Mouse (Mus musculus): ENCODE measurements at regions not wholly inside any gene's neighbourhood (a gene's known extent, or its start where the extent isn't known, plus 50 kb on each side); places are given as distances from the start of the nearest gene placed in this dataset.
"Not testable (repeated sequence)": the region's sequence is repeated elsewhere in the genome, so short reads cannot be mapped to it uniquely, and the experiment has no call there.

- no peaks in the 10 kb centered on the region for H3K9me3 ChIP-seq (replicated peaks; ENCODE audit: control insufficient read depth, low read length)
- H3K4me2 ChIP-seq (ENCODE audit: low read depth, low read length): no peak overlapping the region
- H3K27ac ChIP-seq (ENCODE audit: low read depth): no peak overlapping the region
- H3K36me3 ChIP-seq (replicated peaks; ENCODE audit: control insufficient read depth, insufficient read depth, low read length): no peaks in the 10 kb centered on the region
- DNase-seq (ENCODE audit: low spot score): no peak
- no peak for ATAC-seq (ENCODE audit: insufficient read depth, low read depth)
- no peaks in the 10 kb centered on the region for H3K4me1 ChIP-seq (ENCODE audit: control insufficient read depth, insufficient read depth)
- TF ChIP-seq EP300 (IDR thresholded peaks at IDR 0.05; ENCODE audit: low read depth): no peak
- no peak overlapping the region for H3K4me3 ChIP-seq (ENCODE audit: low read depth, low read length)
- WGBS: 56% methylated on average over 3 of the region's 3 CpGs
- no peak overlapping the region for H3K9ac ChIP-seq (replicated peaks; ENCODE audit: low read depth, low read length)
- no peaks in the 10 kb centered on the region for H3K27me3 ChIP-seq (ENCODE audit: control insufficient read depth, insufficient read depth, low read length)
Measured at GRCm38 (mm10) chr16:76471081-76471480, 97.5 kb upstream of the Nrip1 start.

DNA sequence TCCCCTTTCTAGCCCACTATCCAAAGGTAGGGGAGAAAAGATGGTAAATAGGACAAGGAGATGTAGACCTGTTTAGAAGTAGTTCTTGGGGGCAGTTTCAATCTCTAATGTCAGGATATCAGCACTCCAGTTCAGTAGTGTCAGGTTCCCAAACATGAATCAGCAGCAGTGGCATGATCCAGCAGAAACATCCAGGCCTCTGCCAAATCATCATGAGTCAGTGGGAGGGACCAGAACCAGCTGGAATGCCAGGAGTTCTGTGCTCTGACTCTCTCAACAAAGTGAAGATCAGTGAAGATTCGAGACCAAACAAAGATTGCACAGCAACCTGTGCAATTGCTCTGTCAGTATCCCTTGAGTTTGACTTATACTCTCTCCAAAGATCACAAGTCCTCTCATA is 85.9 kb upstream of the Nrip1 start:
- WGBS: 67% methylated on average over 1 of the region's 1 CpGs
- no peaks in the 10 kb centered on the region for H3K36me3 ChIP-seq (replicated peaks; ENCODE audit: control insufficient read depth, insufficient read depth, low read length)

GRCm38 (mm10) chr16:76456300-76456599 is 82.6 kb upstream of the Nrip1 start:
- not testable (repeated sequence) for DNase-seq (ENCODE audit: low spot score); H3K9me3 ChIP-seq (replicated peaks; ENCODE audit: control insufficient read depth, low read length); H3K4me3 ChIP-seq (ENCODE audit: low read depth, low read length); ATAC-seq (ENCODE audit: insufficient read depth, low read depth); H3K27me3 ChIP-seq (ENCODE audit: control insufficient read depth, insufficient read depth, low read length); H3K4me1 ChIP-seq (ENCODE audit: control insufficient read depth, insufficient read depth); H3K27ac ChIP-seq (ENCODE audit: low read depth); H3K4me2 ChIP-seq (ENCODE audit: low read depth, low read length); H3K36me3 ChIP-seq (replicated peaks; ENCODE audit: control insufficient read depth, insufficient read depth, low read length); H3K9ac ChIP-seq (replicated peaks; ENCODE audit: low read depth, low read length)
- 71% methylated on average over 2 of the region's 2 CpGs for WGBS

More for the DNA sequence above, 85.9 kb upstream of the Nrip1 start:
- no peak for TF ChIP-seq CTCF (IDR thresholded peaks at IDR 0.05; ENCODE audit: low read depth)
- TF ChIP-seq EP300 (IDR thresholded peaks at IDR 0.05; ENCODE audit: low read depth): no peak
- Histone ChIP-seq H3K4me2 (ENCODE audit: low read depth, low read length) (no peak overlapping the region), H3K4me1 (ENCODE audit: control insufficient read depth, insufficient read depth) (no peaks in the 10 kb centered on the region), H3K9me3 (replicated peaks; ENCODE audit: control insufficient read depth, low read length) (no peaks in the 10 kb centered on the region), H3K27ac (ENCODE audit: low read depth) (no peak overlapping the region), H3K9ac (replicated peaks; ENCODE audit: low read depth, low read length) (no peak overlapping the region), H3K27me3 (ENCODE audit: control insufficient read depth, insufficient read depth, low read length) (no peaks in the 10 kb centered on the region), H3K4me3 (ENCODE audit: low read depth, low read length) (no peak overlapping the region)
- ATAC-seq (ENCODE audit: insufficient read depth, low read depth): no peak
- DNase-seq (ENCODE audit: low spot score): no peak

DNA sequence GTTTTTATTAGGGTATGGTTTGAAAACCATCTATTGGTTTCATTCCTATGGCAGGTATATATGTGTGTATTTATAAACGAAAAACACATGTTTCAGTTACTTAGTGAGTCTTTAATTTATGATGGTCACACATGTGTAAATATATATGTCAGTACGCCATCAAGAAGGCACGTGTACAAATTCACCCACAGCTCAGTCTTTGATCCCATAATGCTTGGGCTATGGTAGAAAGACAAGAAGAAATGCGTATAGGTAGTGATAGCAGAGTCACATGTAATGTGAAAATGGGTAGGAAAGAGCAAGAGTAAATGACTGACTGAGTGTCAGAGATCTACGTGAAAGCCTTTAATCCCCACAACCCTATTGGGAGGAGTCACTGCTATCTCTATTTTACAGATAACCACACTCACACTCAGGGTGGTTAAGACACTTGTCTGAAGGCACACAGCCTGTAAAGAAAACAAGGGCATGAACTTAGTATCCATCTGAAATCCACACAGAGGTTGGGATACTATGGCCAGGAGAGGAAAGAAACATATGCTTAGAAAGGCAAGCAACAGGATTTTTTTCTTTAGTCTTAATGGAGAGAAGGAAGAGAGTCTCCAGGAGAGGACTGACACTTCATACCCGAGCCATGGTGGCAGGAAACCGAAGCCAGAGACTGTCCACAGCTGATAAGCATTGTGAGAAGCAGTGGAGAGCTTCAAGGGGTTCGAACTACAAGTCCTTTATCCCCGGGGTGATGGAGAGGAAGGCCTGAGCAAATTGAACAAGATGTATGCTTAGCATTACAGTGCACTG is 82.1 kb upstream of the Nrip1 start:
- Histone ChIP-seq H3K9me3 (replicated peaks; ENCODE audit: control insufficient read depth, low read length) (no peaks in the 10 kb centered on the region), H3K4me3 (ENCODE audit: low read depth, low read length) (no peak overlapping the region), H3K4me2 (ENCODE audit: low read depth, low read length) (no peak overlapping the region), H3K27ac (ENCODE audit: low read depth) (no peak overlapping the region), H3K36me3 (replicated peaks; ENCODE audit: control insufficient read depth, insufficient read depth, low read length) (no peaks in the 10 kb centered on the region), H3K4me1 (ENCODE audit: control insufficient read depth, insufficient read depth) (no peaks in the 10 kb centered on the region), H3K27me3 (ENCODE audit: control insufficient read depth, insufficient read depth, low read length) (no peaks in the 10 kb centered on the region), H3K9ac (replicated peaks; ENCODE audit: low read depth, low read length) (no peak overlapping the region)
- 46% methylated on average over 9 of the region's 9 CpGs for WGBS
- DNase-seq (ENCODE audit: low spot score): no peak
- TF ChIP-seq EP300 (IDR thresholded peaks at IDR 0.05; ENCODE audit: low read depth) (no peak), CTCF (IDR thresholded peaks at IDR 0.05; ENCODE audit: low read depth) (no peak)
- no peak for ATAC-seq (ENCODE audit: insufficient read depth, low read depth)

- ATAC-seq (ENCODE audit: insufficient read depth, low read depth): no peak
Measured at GRCm38 (mm10) chr16:76454741-76455465, 81.3 kb upstream of the Nrip1 start.

More at GRCm38 (mm10) chr16:76454741-76455465, 81.3 kb upstream of the Nrip1 start:
- Histone ChIP-seq H3K9me3 (replicated peaks; ENCODE audit: control insufficient read depth, low read length) (no peaks in the 10 kb centered on the region), H3K4me1 (ENCODE audit: control insufficient read depth, insufficient read depth) (no peaks in the 10 kb centered on the region), H3K4me3 (ENCODE audit: low read depth, low read length) (no peak overlapping the region), H3K9ac (replicated peaks; ENCODE audit: low read depth, low read length) (no peak overlapping the region), H3K27ac (ENCODE audit: low read depth) (no peak overlapping the region), H3K36me3 (replicated peaks; ENCODE audit: control insufficient read depth, insufficient read depth, low read length) (no peaks in the 10 kb centered on the region), H3K4me2 (ENCODE audit: low read depth, low read length) (no peak overlapping the region), H3K27me3 (ENCODE audit: control insufficient read depth, insufficient read depth, low read length) (no peaks in the 10 kb centered on the region)
- DNase-seq (ENCODE audit: low spot score): no peak
- TF ChIP-seq EP300 (IDR thresholded peaks at IDR 0.05; ENCODE audit: low read depth) (no peak), CTCF (IDR thresholded peaks at IDR 0.05; ENCODE audit: low read depth) (no peak)
- 70% methylated on average over 17 of the region's 17 CpGs for WGBS

Measured in heart, postnatal 0 days (tissue).